Mouse (Mus musculus) brain, embryonic 14.5 days (tissue): ENCODE results near the gene Cabp1.

Source experiments
- CTCF ChIP-seq: fragments of 200-500 bp; IDR thresholded peaks from 2 replicates; pipeline ENCODE4 v1.5.1; 2012; ENCODE audit warnings: inconsistent platforms, mild to moderate bottlenecking, moderate library complexity, borderline replicate concordance; ENCODE audit not compliant: insufficient read depth, insufficient read length; ENCODE audit errors: extremely low read depth
- POLR2A ChIP-seq: fragments of 200-500 bp; IDR thresholded peaks from 2 replicates; pipeline ENCODE4 v1.6.1; 2012; ENCODE audit warnings: mild to moderate bottlenecking, inconsistent platforms, borderline replicate concordance; ENCODE audit not compliant: poor library complexity, insufficient read depth, insufficient read length, severe bottlenecking; ENCODE audit errors: extremely low read depth

DNA sequence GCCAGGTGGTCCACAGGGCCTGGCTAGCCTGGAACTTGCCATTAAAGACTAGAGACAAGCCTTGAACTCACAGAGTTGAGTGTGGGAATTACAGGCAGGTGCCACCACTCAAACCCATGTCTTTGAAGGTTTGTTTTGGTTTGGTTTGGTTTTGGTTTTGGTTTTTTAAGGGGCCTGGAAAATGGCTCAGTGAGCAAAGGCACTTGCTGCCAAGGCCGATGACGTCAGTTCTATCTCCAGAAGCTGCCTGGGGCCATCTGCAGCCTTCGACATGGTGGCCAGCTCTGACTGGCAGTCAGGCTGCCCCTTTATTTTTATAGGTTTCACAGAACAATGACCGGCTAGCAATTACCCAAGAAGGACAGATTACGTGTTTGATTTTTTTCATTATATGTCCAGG lies 73.2 kb downstream of the Cabp1 start:
- TF ChIP-seq POLR2A (no peak), CTCF (no peak)
